Mouse (Mus musculus) adrenal gland (tissue): ENCODE measurements around the gene Vmn1r2.
"Not testable (repeated sequence)": the region's sequence is repeated elsewhere in the genome, so short reads cannot be mapped to it uniquely, and the experiment has no call there.

Experiments
- intact Hi-C: fragments of 180-260 bp; cut with DNase I; formaldehyde crosslinking; loops from one replicate; pipeline ENCODE4 v1.15.1; 2025
- long read RNA-seq, 2 experiments: library from polyadenylated mRNA; unstranded; transcript quantifications; one replicate each; pipeline ENCODE4 v2.0.0; 2020; ENCODE audit warnings: borderline replicate concordance in 1 of 2; ENCODE audit not compliant: insufficient replicate concordance in 1 of 2

Vmn1r2 gene
- long read RNA-seq, experiment 1: 0 reads
- long read RNA-seq, experiment 2: 0 reads

- intact Hi-C loops: not testable (repeated sequence)
These were observed at the start of gene Vmn1r2 for GRCm38 (mm10) chr4:3167020-3167419. Vmn1r2 (plus strand) TSS chr4:3167320.

- intact Hi-C loops: not testable (repeated sequence)
These were observed 19.2 kb upstream of the Vmn1r2 start for GRCm38 (mm10) chr4:3147926-3148325.

- intact Hi-C loops: not testable (repeated sequence)
These were observed 13.8 kb upstream of the Vmn1r2 start for GRCm38 (mm10) chr4:3153320-3153719.

- intact Hi-C loops: not testable (repeated sequence)
These were observed 2.7 kb upstream of the Vmn1r2 start for GRCm38 (mm10) chr4:3164429-3164828.

GRCm38 (mm10) chr4:3165046-3165445, 2.1 kb upstream of the Vmn1r2 start:
- intact Hi-C loops: no loop called here

GRCm38 (mm10) chr4:3174586-3174985, 7.5 kb downstream of the Vmn1r2 start:
- intact Hi-C loops: not testable (repeated sequence)

- intact Hi-C loops: not testable (repeated sequence)
These were observed 8.6 kb downstream of the Vmn1r2 start for GRCm38 (mm10) chr4:3175756-3176155.

GRCm38 (mm10) chr4:3176195-3176594, 9.1 kb downstream of the Vmn1r2 start:
- intact Hi-C loops: not testable (repeated sequence)

- intact Hi-C loops: not testable (repeated sequence)
These were observed 9.8 kb downstream of the Vmn1r2 start for GRCm38 (mm10) chr4:3176746-3177490.

- intact Hi-C loops: not testable (repeated sequence)
These were observed 18.1 kb downstream of the Vmn1r2 start, which contains the start of gene Vmn1r3 for GRCm38 (mm10) chr4:3185258-3185657. Vmn1r3 (minus strand) TSS chr4:3185358.

- intact Hi-C loops: not testable (repeated sequence)
These were observed 42.6 kb downstream of the Vmn1r2 start for GRCm38 (mm10) chr4:3209643-3210217.

GRCm38 (mm10) chr4:3213349-3213748, 46.2 kb downstream of the Vmn1r2 start:
- intact Hi-C loops: not testable (repeated sequence)

GRCm38 (mm10) chr4:3216382-3216781, 49.3 kb downstream of the Vmn1r2 start:
- intact Hi-C loops: not testable (repeated sequence)
